Mouse (Mus musculus) lung, embryonic 14.5 days (tissue): ENCODE results near the gene P2rx7. TPM values are rescaled to one million over a fixed set of nuclear protein-coding genes. Genes with fewer than 3 reads are reported as not detected.

Source experiments
- ATAC-seq: fragments of 200-750 bp; cut with Nextera tagmentation; 2 replicates; pipeline ENCODE4 v1.8.0; 2017; ENCODE audit warnings: mild to moderate bottlenecking, moderate TSS enrichment, moderate library complexity; ENCODE audit not compliant: insufficient read depth
- DNase-seq: peaks from one replicate; pipeline ENCODE4 v3.0.0-alpha.2; 2015
- H3K27ac ChIP-seq: fragments of 300-500 bp; sonication (generic); 2 replicates; pipeline ENCODE4 v1.5.1; 2014; ENCODE audit warnings: low read depth, mild to moderate bottlenecking, moderate library complexity
- H3K27me3 ChIP-seq: fragments of 300-500 bp; sonication (generic); 2 replicates; pipeline ENCODE4 v1.6.1; 2014; ENCODE audit warnings: low read length, control low read depth; ENCODE audit not compliant: insufficient read depth
- H3K36me3 ChIP-seq: fragments of 300-500 bp; sonication (generic); 2 replicates; pipeline ENCODE4 v1.6.1; 2014; ENCODE audit warnings: control low read depth; ENCODE audit not compliant: insufficient read depth
- H3K4me1 ChIP-seq: fragments of 300-500 bp; sonication (generic); 2 replicates; pipeline ENCODE4 v1.6.1; 2014; ENCODE audit warnings: antibody characterized with exemption, control low read depth; ENCODE audit not compliant: insufficient read depth
- H3K4me2 ChIP-seq: fragments of 300-500 bp; sonication (generic); 2 replicates; pipeline ENCODE4 v1.6.1; 2014; ENCODE audit warnings: mild to moderate bottlenecking
- H3K4me3 ChIP-seq: fragments of 300-500 bp; sonication (generic); 2 replicates; pipeline ENCODE4 v1.5.1; 2014; ENCODE audit warnings: low read depth, low read length
- H3K9ac ChIP-seq: fragments of 300-500 bp; sonication (generic); 2 replicates; pipeline ENCODE4 v1.6.1; 2014
- H3K9me3 ChIP-seq: fragments of 300-500 bp; sonication (generic); 2 replicates; pipeline ENCODE4 v1.6.1; 2016; ENCODE audit warnings: low read depth, low read length, control low read depth
- CTCF ChIP-seq: IDR thresholded peaks from 2 replicates; pipeline ENCODE4 v1.5.1; 2016; ENCODE audit warnings: antibody characterized with exemption, low read depth
- WGBS: fragments of 180-500 bp; shearing (Covaris S2); extraction: QIAGEN DNeasy Blood & Tissue Kit; methylation state at CpG from one replicate; pipeline ENCODE4 v1.1.7; 2014; 5-methylcytosine and 5-hydroxymethylcytosine counted together
- polyA plus RNA-seq: library from polyadenylated mRNA; unstranded; fragments of >200 nt; fragmentation: Nextera tagmentation; extraction: Ambion mirVana; gene quantifications from 2 replicates; pipeline ENCODE4 v1.2.1, GENCODE M21; 2014

The P2rx7 gene
- polyA plus RNA-seq, 1 experiment from 2014 or later = 2.7 TPM

DNA sequence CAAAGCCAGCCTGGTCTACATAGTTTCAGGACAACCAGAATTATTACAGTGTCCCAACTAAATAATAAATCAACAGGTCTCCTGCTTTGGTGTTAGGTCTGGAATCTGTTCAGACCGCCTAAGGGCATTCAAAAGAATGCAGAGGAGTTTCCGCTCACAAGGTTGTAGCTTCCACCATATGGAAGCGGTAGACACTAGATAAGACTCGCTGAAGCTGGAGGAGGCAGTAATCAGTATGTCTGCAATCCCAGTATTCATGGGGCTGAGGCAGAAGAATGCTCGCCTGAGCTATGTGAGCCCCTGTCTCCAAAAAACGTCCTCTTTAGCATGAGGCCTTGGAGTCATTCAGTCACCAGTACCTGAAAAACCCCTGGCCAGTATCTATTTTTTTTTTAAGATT, 65.1 kb downstream of the P2rx7 start:
- H3K9ac ChIP-seq = no peak overlapping the region
- H3K4me2 ChIP-seq = no peak overlapping the region
- 63% methylated on average over 6 of the region's 6 CpGs for WGBS
- no peak overlapping the region for H3K27ac ChIP-seq
- H3K4me3 ChIP-seq = no peak overlapping the region
- DNase-seq (no peak), ATAC-seq (no peak)
- no peaks in the 10 kb centered on the region for H3K9me3 ChIP-seq
- H3K36me3 ChIP-seq = no peaks in the 10 kb centered on the region
- no peak for TF ChIP-seq CTCF
- H3K4me1 ChIP-seq = peaks cover 6% of the 10 kb centered on the region
- no peaks in the 10 kb centered on the region for H3K27me3 ChIP-seq

DNA sequence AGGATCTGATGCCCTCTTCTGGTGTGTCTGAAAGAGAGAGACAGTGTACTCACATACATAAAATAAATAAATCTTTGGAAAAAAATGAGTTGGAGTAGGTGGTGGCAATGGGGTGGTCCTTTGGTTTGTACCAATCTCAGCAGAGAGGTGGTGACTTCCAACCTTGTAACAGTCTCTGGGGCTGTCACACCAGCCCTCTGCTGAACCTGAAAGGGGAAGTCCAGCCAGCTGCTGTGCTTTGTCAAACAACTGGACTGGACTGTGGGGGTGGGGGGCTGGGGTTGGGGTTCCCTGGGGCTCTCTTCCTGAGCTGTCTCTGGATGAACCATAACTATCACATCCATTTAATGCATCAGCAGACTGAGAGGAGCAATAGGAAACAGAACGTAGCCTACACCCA, 72.0 kb downstream of the P2rx7 start:
- Histone ChIP-seq H3K4me1 (peaks cover 5% of the 10 kb centered on the region; the same call in 1 of the 2 replicates), H3K27ac (no peak overlapping the region), H3K27me3 (no peaks in the 10 kb centered on the region), H3K9ac (no peak overlapping the region), H3K9me3 (no peaks in the 10 kb centered on the region), H3K4me3 (no peak overlapping the region), H3K36me3 (no peaks in the 10 kb centered on the region), H3K4me2 (no peak overlapping the region)
- DNase-seq = no peak
- no peak for TF ChIP-seq CTCF
- 46% methylated on average over 1 of the region's 1 CpGs for WGBS
- ATAC-seq = no peak

DNA sequence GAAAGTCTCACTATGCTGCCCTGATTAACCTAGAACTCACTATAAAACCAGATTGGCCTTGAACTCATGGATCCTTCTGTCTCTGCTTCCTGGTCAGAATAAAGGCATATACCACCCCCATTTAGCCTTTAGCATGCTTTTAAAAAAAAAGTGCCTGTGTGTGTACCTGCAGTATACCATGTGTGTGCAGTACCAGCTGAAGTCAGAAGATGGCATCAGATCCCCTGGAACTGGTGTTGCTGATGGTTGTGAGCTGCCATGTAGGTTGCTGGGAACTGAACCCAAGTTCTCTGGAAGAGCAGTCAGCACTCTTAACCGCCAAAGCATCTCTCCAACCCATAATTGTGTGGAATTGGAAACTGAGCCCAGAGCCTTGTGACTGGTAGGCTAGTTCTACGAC, 73.1 kb downstream of the P2rx7 start:
- no peaks in the 10 kb centered on the region for H3K27me3 ChIP-seq
- H3K27ac ChIP-seq = no peak overlapping the region
- no peak overlapping the region for H3K9ac ChIP-seq
- no peak overlapping the region for H3K4me3 ChIP-seq
- ATAC-seq (no peak), DNase-seq (no peak)
- no peaks in the 10 kb centered on the region for H3K36me3 ChIP-seq
- peaks cover 5% of the 10 kb centered on the region; the same call in 1 of the 2 replicates for H3K4me1 ChIP-seq
- H3K4me2 ChIP-seq = no peak overlapping the region
- WGBS = 92% methylated on average over 2 of the region's 2 CpGs
- 0 out of 2 replicates have a peak, but pooled peaks have one; percentile 27 for TF ChIP-seq CTCF
- H3K9me3 ChIP-seq = no peaks in the 10 kb centered on the region

DNA sequence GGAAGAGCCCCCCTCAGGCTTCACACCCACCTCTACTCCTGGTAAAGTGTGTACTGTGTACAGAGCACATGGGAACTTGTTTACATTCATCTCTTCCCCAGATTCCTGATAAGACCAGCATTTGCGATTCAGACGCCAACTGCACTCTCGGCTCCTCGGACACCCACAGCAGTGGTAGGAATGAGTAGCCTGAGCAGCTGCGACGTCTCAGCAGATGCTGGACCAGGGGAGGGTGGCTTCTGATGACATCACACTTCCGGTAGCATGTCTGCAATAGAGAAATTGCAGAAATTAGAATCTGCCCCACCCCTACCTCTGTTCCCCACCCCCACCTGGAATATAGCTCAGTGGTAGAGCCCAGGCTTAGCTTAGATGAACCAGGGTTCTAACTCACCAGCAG, 74.7 kb downstream of the P2rx7 start:
- peaks cover 2% of the 10 kb centered on the region; the same call in 1 of the 2 replicates for H3K9me3 ChIP-seq
- no peak overlapping the region for H3K4me3 ChIP-seq
- WGBS = 22% methylated on average over 7 of the region's 7 CpGs
- no peaks in the 10 kb centered on the region for H3K36me3 ChIP-seq
- peak; percentile 68; the same call in 1 of the 2 replicates for ATAC-seq
- no peak overlapping the region for H3K27ac ChIP-seq
- no peaks in the 10 kb centered on the region for H3K27me3 ChIP-seq
- TF ChIP-seq CTCF = no peak
- H3K9ac ChIP-seq = no peak overlapping the region
- DNase-seq = peak; percentile 67
- H3K4me1 ChIP-seq = peaks cover 5% of the 10 kb centered on the region; the same call in 1 of the 2 replicates
- H3K4me2 ChIP-seq = no peak overlapping the region

DNA sequence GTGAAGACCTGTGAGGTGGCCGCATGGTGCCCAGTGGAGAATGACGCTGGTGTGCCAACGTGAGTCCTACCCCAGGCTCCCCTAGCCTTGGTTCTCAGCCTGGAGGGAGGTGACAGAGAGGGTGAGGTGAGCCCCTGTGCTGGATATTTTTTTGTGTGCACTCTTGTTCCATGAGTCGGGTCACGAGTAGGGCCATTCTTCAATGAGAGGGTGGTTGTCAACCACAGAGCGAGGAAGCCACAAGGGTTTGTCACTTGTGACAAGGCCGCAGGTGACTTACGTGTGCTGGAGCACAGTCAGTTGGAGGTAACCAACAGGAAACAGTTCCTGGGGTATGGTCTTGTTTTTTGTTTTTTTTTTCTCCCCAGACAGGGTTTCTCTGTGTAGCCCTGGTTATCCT, 75.5 kb downstream of the P2rx7 start:
- H3K9me3 ChIP-seq = peaks cover 3% of the 10 kb centered on the region; the same call in 1 of the 2 replicates
- H3K4me2 ChIP-seq = no peak overlapping the region
- H3K36me3 ChIP-seq = no peaks in the 10 kb centered on the region
- no peaks in the 10 kb centered on the region for H3K27me3 ChIP-seq
- ATAC-seq = no peak
- no peak overlapping the region for H3K27ac ChIP-seq
- H3K4me1 ChIP-seq = peaks cover 5% of the 10 kb centered on the region; the same call in 1 of the 2 replicates
- TF ChIP-seq CTCF = no peak
- H3K9ac ChIP-seq = no peak overlapping the region
- no peak overlapping the region for H3K4me3 ChIP-seq
- DNase-seq = no peak
- 93% methylated on average over 8 of the region's 8 CpGs for WGBS

DNA sequence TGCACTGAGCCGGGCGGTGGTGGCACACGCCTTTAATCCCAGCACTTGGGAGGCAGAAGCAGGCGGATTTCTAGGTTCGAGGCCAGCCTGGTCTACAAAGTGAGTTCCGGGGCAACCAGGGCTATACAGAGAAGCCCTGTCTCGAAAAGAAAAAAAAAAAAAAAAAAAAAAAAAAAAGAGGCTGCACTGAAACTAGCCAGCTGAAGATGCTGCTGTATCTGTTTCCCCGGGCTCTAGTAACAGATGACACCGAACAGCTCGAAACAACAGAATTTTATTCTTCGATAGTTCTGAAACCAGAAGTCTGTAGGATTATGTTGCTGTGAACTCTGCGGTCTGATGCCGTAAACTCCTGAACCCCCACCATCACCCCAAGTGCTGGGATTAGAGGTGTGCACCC, 81.7 kb downstream of the P2rx7 start:
- ATAC-seq = no peak
- 0 out of 2 replicates have a peak, but pooled peaks cover 2% of the 10 kb centered on the region for H3K36me3 ChIP-seq
- H3K9me3 ChIP-seq = peaks cover 3% of the 10 kb centered on the region; the same call in 1 of the 2 replicates
- H3K4me3 ChIP-seq = no peak overlapping the region
- H3K27ac ChIP-seq = no peak overlapping the region
- DNase-seq = no peak
- 87% methylated on average over 13 of the region's 13 CpGs for WGBS
- no peaks in the 10 kb centered on the region for H3K27me3 ChIP-seq
- no peak overlapping the region for H3K9ac ChIP-seq
- no peak for TF ChIP-seq CTCF
- H3K4me1 ChIP-seq = no peaks in the 10 kb centered on the region
- H3K4me2 ChIP-seq = no peak overlapping the region

DNA sequence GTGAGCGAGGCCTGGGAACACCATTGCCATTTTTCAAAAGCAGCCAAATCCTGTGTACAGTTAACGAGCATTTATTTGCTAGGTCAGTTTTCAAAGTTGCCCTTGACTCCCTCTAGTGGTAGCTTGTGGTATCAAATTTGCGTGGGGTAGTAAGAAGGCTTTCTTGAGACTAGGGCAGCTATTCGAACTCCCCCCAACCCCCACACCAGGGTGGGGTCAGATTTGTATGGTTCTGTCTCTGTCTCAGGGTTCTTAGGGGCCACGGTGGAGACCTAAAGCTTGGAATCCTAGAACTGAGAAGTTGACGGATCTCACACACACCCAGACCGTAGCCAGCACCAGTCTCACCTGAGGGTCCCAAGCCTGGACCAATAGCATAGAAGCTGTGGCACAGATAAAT, 82.4 kb downstream of the P2rx7 start:
- H3K9me3 ChIP-seq = peaks cover 3% of the 10 kb centered on the region; the same call in 1 of the 2 replicates
- peak; percentile 54; the same call in 1 of the 2 replicates for ATAC-seq
- TF ChIP-seq CTCF = peak; percentile 89

More for the DNA sequence above, 82.4 kb downstream of the P2rx7 start:
- 17% methylated on average over 7 of the region's 7 CpGs for WGBS
- H3K9ac ChIP-seq = no peak overlapping the region
- no peak overlapping the region for H3K4me2 ChIP-seq
- no peak overlapping the region for H3K4me3 ChIP-seq
- H3K36me3 ChIP-seq = 0 out of 2 replicates have a peak, but pooled peaks cover 2% of the 10 kb centered on the region
- no peaks in the 10 kb centered on the region for H3K27me3 ChIP-seq
- peak; percentile 94 for DNase-seq
- H3K27ac ChIP-seq = no peak overlapping the region
- H3K4me1 ChIP-seq = no peaks in the 10 kb centered on the region
